9 mouse cellular contexts compared by ENCODE assay signal in genomic region chr16:21392099-21392498, GRCm38 (mm10). TPM values are rescaled to one million over a fixed set of nuclear protein-coding genes. Genes with fewer than 3 reads are reported as not detected.
A peak's percentile ranks its signal among the peaks of the same experiment; 100 is the strongest.
DNase-seq lines count a peak whose midpoint lies in the region; ATAC-seq and TF ChIP-seq lines count a peak whose summit lies in the region.
"Had no signal": no experiment of that assay in that cellular context is flagged by ENCODE, and none has a peak within 500 bp of the region (broad histone marks: within the 10 kb centered on the region; RNA-seq: fewer than 3 reads in every experiment).

No protein-coding gene starts in this region.

- no peak for TF ChIP-seq CTCF in thymus, adult 2 months (IDR thresholded peaks at IDR 0.05; ENCODE audit: borderline replicate concordance, control insufficient read depth, extremely low read depth, insufficient read depth, low read length, poor library complexity)
- peak; percentile 69 for TF ChIP-seq CTCF in stomach, postnatal 0 days (IDR thresholded peaks at IDR 0.05; ENCODE audit: low read depth)

- ATAC-seq in limb, embryonic 13.5 days (ENCODE audit: low FRiP score, low read depth), result peak; percentile 1; the same call in 1 of the 2 replicates
- ATAC-seq in stomach, postnatal 0 days (ENCODE audit: low FRiP score, low TSS enrichment), result no peak

- H3K9me3 ChIP-seq in limb, embryonic 13.5 days, result no peaks in the 10 kb centered on the region
- no peaks in the 10 kb centered on the region for H3K9me3 ChIP-seq in stomach, postnatal 0 days (ENCODE audit: control insufficient read depth, low read length)
- H3K9me3 ChIP-seq: stomach, embryonic 15.5 days had no signal

- 77% methylated on average over 6 of the region's 6 CpGs for WGBS in thymus, adult 2 months
- WGBS in limb, embryonic 13.5 days, result 70% methylated on average over 6 of the region's 6 CpGs
- 70% methylated on average over 6 of the region's 6 CpGs for WGBS in stomach, postnatal 0 days

- no peak overlapping the region for H3K4me3 ChIP-seq in thymus, adult 2 months (ENCODE audit: control insufficient read depth, insufficient read depth, low read length)
- no peak overlapping the region for H3K4me3 ChIP-seq in limb, embryonic 13.5 days
- no peak overlapping the region for H3K4me3 ChIP-seq in stomach, postnatal 0 days (ENCODE audit: low read depth, low read length)
- H3K4me3 ChIP-seq: stomach, embryonic 15.5 days had no signal

- peak; percentile 27 for DNase-seq in embryo, embryonic 10 days (ENCODE audit: low spot score)
- DNase-seq in embryo, embryonic 11 days, result no peak
- peak; percentile 23 for DNase-seq in thymus, adult 2 months
- DNase-seq in thymus, adult 18-20 months, result no peak
- DNase-seq in stomach, postnatal 0 days (ENCODE audit: low spot score), result peak; percentile 57
- DNase-seq in gastrocnemius, adult 18-20 months (ENCODE audit: low spot score), result no peak
- DNase-seq in frontal cortex, postnatal 14 days (ENCODE audit: low spot score in 2 of 2), result no peak

- H3K9ac ChIP-seq in limb, embryonic 13.5 days, result no peak overlapping the region
- no peak overlapping the region for H3K9ac ChIP-seq in stomach, postnatal 0 days (ENCODE audit: low read length)
- H3K9ac ChIP-seq: stomach, embryonic 15.5 days had no signal

- TF ChIP-seq POLR2A in thymus, adult 2 months (IDR thresholded peaks at IDR 0.05; ENCODE audit: control insufficient read depth, extremely low read depth, insufficient read depth, low read length, poor library complexity), result no peak

- no peak for TF ChIP-seq EP300 in stomach, postnatal 0 days (optimal IDR thresholded peaks at IDR 0.05)

- H3K27me3 ChIP-seq in thymus, adult 2 months (ENCODE audit: control insufficient read depth, insufficient read depth, low read length), result no peaks in the 10 kb centered on the region
- no peaks in the 10 kb centered on the region for H3K27me3 ChIP-seq in limb, embryonic 13.5 days
- no peaks in the 10 kb centered on the region for H3K27me3 ChIP-seq in stomach, postnatal 0 days (ENCODE audit: control insufficient read depth, insufficient read depth, low read length)
- H3K27me3 ChIP-seq: stomach, embryonic 15.5 days had no signal

- no peaks in the 10 kb centered on the region for H3K36me3 ChIP-seq in thymus, adult 2 months (ENCODE audit: control insufficient read depth, insufficient read depth, low read length)
- no peaks in the 10 kb centered on the region for H3K36me3 ChIP-seq in limb, embryonic 13.5 days
- H3K36me3 ChIP-seq in stomach, postnatal 0 days (ENCODE audit: control insufficient read depth, insufficient read depth, low read length), result no peaks in the 10 kb centered on the region
- H3K36me3 ChIP-seq: stomach, embryonic 15.5 days had no signal

- H3K27ac ChIP-seq in thymus, adult 2 months (ENCODE audit: control insufficient read depth, insufficient read depth, low read length), result no peak overlapping the region
- H3K27ac ChIP-seq in limb, embryonic 13.5 days, result peak overlapping the region; percentile 79; the same call in 1 of the 2 replicates
- no peak overlapping the region for H3K27ac ChIP-seq in stomach, postnatal 0 days (replicated peaks)
- H3K27ac ChIP-seq: stomach, embryonic 15.5 days had no signal

- no peaks in the 10 kb centered on the region for H3K4me1 ChIP-seq in thymus, adult 2 months (replicated peaks; ENCODE audit: control insufficient read depth, insufficient read depth, low read length)
- peaks cover 50% of the 10 kb centered on the region for H3K4me1 ChIP-seq in limb, embryonic 13.5 days
- H3K4me1 ChIP-seq in stomach, postnatal 0 days (replicated peaks; ENCODE audit: control insufficient read depth, insufficient read depth), result no peaks in the 10 kb centered on the region; the same call in 1 of the 2 replicates

- no peak overlapping the region for H3K4me2 ChIP-seq in limb, embryonic 13.5 days (replicated peaks)
- no peak overlapping the region for H3K4me2 ChIP-seq in stomach, postnatal 0 days (replicated peaks; ENCODE audit: low read depth)
- H3K4me2 ChIP-seq: stomach, embryonic 15.5 days had no signal

RNA-seq across cellular contexts. Expression of gene Vps8, which starts 30.8 kb away (rescaled TPM):
- polyA plus RNA-seq in thymus, adult 2 months (2012; rRNA removed), result 15.3 and 15.9 TPM in 2 replicates
- 11.7 and 14.3 TPM in 2 replicates for polyA plus RNA-seq in limb, embryonic 13.5 days (2015; fragmentation: Nextera tagmentation; extraction: Ambion mirVana)
- 7.0 and 8.2 TPM in 2 replicates for polyA plus RNA-seq in stomach, postnatal 0 days (2015; fragmentation: Nextera tagmentation; extraction: Ambion mirVana)
- total RNA-seq in gastrocnemius, adult 18-20 months (2021), result 1 to 10 TPM; 7.2 to 9.0 TPM

Comparison
In these comparisons a context has a peak if more than half of its experiments do, and no peak if none do; other contexts are left out.
1. DNase-seq: peak in embryo, embryonic 10 days (single experiment), thymus, adult 2 months (single experiment) and stomach, postnatal 0 days (single experiment); none in embryo, embryonic 11 days (single experiment), thymus, adult 18-20 months (0 of 2), gastrocnemius, adult 18-20 months (single experiment) and frontal cortex, postnatal 14 days (0 of 2).